Mouse (Mus musculus): ENCODE measurements around the gene Abcc8.
A peak's percentile ranks its signal among the peaks of the same experiment; 100 is the strongest.
"Not testable (repeated sequence)": the region's sequence is repeated elsewhere in the genome, so short reads cannot be mapped to it uniquely, and the experiment has no call there.

Abcc8 gene

GRCm38 (mm10) chr7:46179431-46180275, at the start of gene Abcc8:
Gene Abcc8, minus strand, starts transcription at chr7:46180033.
- DNase-seq, result no peak

GRCm38 (mm10) chr7:46226936-46227335, 47.1 kb upstream of the Abcc8 start:
- peak; percentile 96 for DNase-seq

- no peak for DNase-seq
Observed at GRCm38 (mm10) chr7:46226253-46226652, 46.4 kb upstream of the Abcc8 start.

- DNase-seq, result no peak
Observed at GRCm38 (mm10) chr7:46220591-46221129, 40.8 kb upstream of the Abcc8 start.

- no peak for DNase-seq
Observed at GRCm38 (mm10) chr7:46218415-46218814, 38.6 kb upstream of the Abcc8 start.

GRCm38 (mm10) chr7:46216481-46216880, 36.6 kb upstream of the Abcc8 start:
- no peak for DNase-seq

GRCm38 (mm10) chr7:46210276-46210675, 30.4 kb upstream of the Abcc8 start:
- no peak for DNase-seq

- no peak for DNase-seq
Observed at GRCm38 (mm10) chr7:46208131-46208530, 28.3 kb upstream of the Abcc8 start.

GRCm38 (mm10) chr7:46204775-46205174, 24.9 kb upstream of the Abcc8 start:
- no peak for DNase-seq

- DNase-seq, result no peak
Observed at GRCm38 (mm10) chr7:46204046-46204471, 24.2 kb upstream of the Abcc8 start.

GRCm38 (mm10) chr7:46201649-46202048, 21.8 kb upstream of the Abcc8 start:
- no peak for DNase-seq

- no peak for DNase-seq
Observed at GRCm38 (mm10) chr7:46200021-46200420, 20.2 kb upstream of the Abcc8 start.

- DNase-seq, result no peak
Observed at GRCm38 (mm10) chr7:46195356-46195755, 15.5 kb upstream of the Abcc8 start.

GRCm38 (mm10) chr7:46184232-46184631, 4.4 kb upstream of the Abcc8 start:
- DNase-seq, result no peak

GRCm38 (mm10) chr7:46181590-46181989, 1.8 kb upstream of the Abcc8 start:
- no peak for DNase-seq

GRCm38 (mm10) chr7:46168980-46169379, 10.9 kb downstream of the Abcc8 start:
- not testable (repeated sequence) for DNase-seq

GRCm38 (mm10) chr7:46168402-46168801, 11.4 kb downstream of the Abcc8 start:
- DNase-seq, result no peak

GRCm38 (mm10) chr7:46167901-46168300, 11.9 kb downstream of the Abcc8 start:
- DNase-seq, result no peak

- DNase-seq, result no peak
Observed at GRCm38 (mm10) chr7:46165876-46166275, 14.0 kb downstream of the Abcc8 start.

GRCm38 (mm10) chr7:46162731-46163130, 17.1 kb downstream of the Abcc8 start:
- no peak for DNase-seq

GRCm38 (mm10) chr7:46162132-46162727, 17.6 kb downstream of the Abcc8 start:
- peak; percentile 99 for DNase-seq

- DNase-seq, result peak; percentile 94
Observed at GRCm38 (mm10) chr7:46161615-46162014, 18.2 kb downstream of the Abcc8 start.

GRCm38 (mm10) chr7:46157746-46158145, 22.1 kb downstream of the Abcc8 start:
- no peak for DNase-seq
